24 mouse cellular contexts compared by ENCODE assay signal in the genomic region with DNA sequence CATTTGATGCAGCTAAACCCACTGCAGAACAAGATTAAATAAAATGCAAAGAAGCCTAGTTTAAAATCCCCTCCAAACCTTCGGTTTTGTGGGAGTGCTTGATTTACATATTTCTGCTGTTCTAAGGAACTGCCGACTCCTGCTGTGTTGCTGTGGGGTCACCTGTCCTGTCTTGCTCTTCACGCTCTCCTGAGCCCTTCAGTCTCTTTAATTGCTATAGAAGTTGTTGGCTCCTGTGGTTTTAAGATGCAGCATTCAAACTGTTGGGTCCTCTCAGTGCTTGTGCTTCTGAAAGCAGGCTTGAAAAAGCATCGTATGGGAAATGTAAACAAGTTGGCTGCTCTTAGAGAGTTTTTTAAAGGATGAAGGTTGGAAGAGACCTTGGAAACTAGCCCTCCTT. TPM values are rescaled to one million over a fixed set of nuclear protein-coding genes. Genes with fewer than 3 reads are reported as not detected.
DNase-seq lines count a peak whose midpoint lies in the region; ATAC-seq and TF ChIP-seq lines count a peak whose summit lies in the region.
"Had no signal": no experiment of that assay in that cellular context is flagged by ENCODE, and none has a peak within 500 bp of the region (broad histone marks: within the 10 kb centered on the region; RNA-seq: fewer than 3 reads in every experiment).

No protein-coding gene starts in this region.

- peaks cover 10% of the 10 kb centered on the region for H3K36me3 ChIP-seq in embryonic facial prominence, embryonic 15.5 days
- no peaks in the 10 kb centered on the region for H3K36me3 ChIP-seq in embryonic facial prominence, embryonic 10.5 days (replicated peaks)
- H3K36me3 ChIP-seq in heart, embryonic 13.5 days = peaks cover 12% of the 10 kb centered on the region
- peaks cover 11% of the 10 kb centered on the region for H3K36me3 ChIP-seq in ES-E14 (ENCODE audit: control insufficient read depth, insufficient read depth, low read length, poor library complexity, severe bottlenecking)
- H3K36me3 ChIP-seq in liver, postnatal 0 days (replicated peaks; ENCODE audit: insufficient read depth, low read length) = peaks cover 5% of the 10 kb centered on the region; the same call in 1 of the 2 replicates
- H3K36me3 ChIP-seq: midbrain, embryonic 10.5 days had no signal

- intact Hi-C loops in heart, postnatal 10 days (cut with DNase I) = no loop called here

- H3K27ac ChIP-seq in embryonic facial prominence, embryonic 15.5 days (replicated peaks) = 0 out of 2 replicates have a peak overlapping the region, but pooled peaks have one; percentile 22
- no peak overlapping the region for H3K27ac ChIP-seq in embryonic facial prominence, embryonic 10.5 days (replicated peaks)
- peak overlapping the region; percentile 79; the same call in 1 of the 2 replicates for H3K27ac ChIP-seq in heart, embryonic 13.5 days (replicated peaks)
- peak overlapping the region; percentile 93; the same call in 1 of the 2 replicates for H3K27ac ChIP-seq in ES-E14 (ENCODE audit: insufficient read depth, low read depth, low read length, poor library complexity, severe bottlenecking)
- H3K27ac ChIP-seq in liver, postnatal 0 days (ENCODE audit: low read depth) = peak overlapping the region; percentile 78
- H3K27ac ChIP-seq: hindbrain, embryonic 14.5 days; midbrain, embryonic 10.5 days had no signal

- no peak for TF ChIP-seq EP300 in liver, postnatal 0 days (IDR thresholded peaks at IDR 0.05; ENCODE audit: low read depth)

- no peak overlapping the region for H3K4me3 ChIP-seq in embryonic facial prominence, embryonic 15.5 days (replicated peaks)
- H3K4me3 ChIP-seq in embryonic facial prominence, embryonic 10.5 days = no peak overlapping the region
- no peak overlapping the region for H3K4me3 ChIP-seq in heart, embryonic 13.5 days
- H3K4me3 ChIP-seq in ES-E14 (ENCODE audit: insufficient read depth in 1 of 2, low read depth in 1 of 2, low read length in 2 of 2, poor library complexity in 1 of 2, severe bottlenecking in 1 of 2) = peak overlapping the region; percentile 33 to 49
- H3K4me3 ChIP-seq in liver, postnatal 0 days (ENCODE audit: low read depth, low read length) = no peak overlapping the region
- H3K4me3 ChIP-seq: midbrain, embryonic 10.5 days had no signal

- no peaks in the 10 kb centered on the region for H3K9me3 ChIP-seq in embryonic facial prominence, embryonic 15.5 days (replicated peaks)
- no peaks in the 10 kb centered on the region for H3K9me3 ChIP-seq in embryonic facial prominence, embryonic 10.5 days
- no peaks in the 10 kb centered on the region; the same call in 1 of the 2 replicates for H3K9me3 ChIP-seq in heart, embryonic 13.5 days
- no peaks in the 10 kb centered on the region for H3K9me3 ChIP-seq in ES-E14 (ENCODE audit: control insufficient read depth, insufficient read depth, low read depth, low read length)
- H3K9me3 ChIP-seq in liver, postnatal 0 days (ENCODE audit: low read length) = no peaks in the 10 kb centered on the region
- H3K9me3 ChIP-seq: midbrain, embryonic 10.5 days had no signal

- no peak for TF ChIP-seq CTCF in liver, postnatal 0 days (IDR thresholded peaks at IDR 0.05; ENCODE audit: low read depth)

- no peak for ATAC-seq in embryonic facial prominence, embryonic 15.5 days (ENCODE audit: insufficient number of reproducible peaks, low FRiP score, low TSS enrichment, low read depth)
- no peak for ATAC-seq in heart, embryonic 13.5 days (ENCODE audit: extremely low read depth, insufficient number of reproducible peaks, low FRiP score, low TSS enrichment)
- no peak for ATAC-seq in liver, postnatal 0 days
- no peak for ATAC-seq in megakaryocyte-erythroid progenitor cell, adult 5-6 weeks (replicated peaks; ENCODE audit: low FRiP score, low TSS enrichment, poor library complexity, severe bottlenecking)
- ATAC-seq: CD4-positive, CD25-positive, alpha-beta regulatory T cell, adult 4 months; forebrain, embryonic 16.5 days had no signal

- H3K9ac ChIP-seq in embryonic facial prominence, embryonic 15.5 days = no peak overlapping the region
- no peak overlapping the region for H3K9ac ChIP-seq in heart, embryonic 13.5 days
- H3K9ac ChIP-seq in ES-E14 (ENCODE audit: insufficient read depth, low read depth, low read length, poor library complexity, severe bottlenecking) = no peak overlapping the region; the same call in 1 of the 2 replicates
- 0 out of 2 replicates have a peak overlapping the region, but pooled peaks have one; percentile 19 for H3K9ac ChIP-seq in liver, postnatal 0 days (replicated peaks)
- H3K9ac ChIP-seq: hindbrain, embryonic 14.5 days had no signal

- WGBS in embryonic facial prominence, embryonic 15.5 days = 30% methylated on average over 4 of the region's 4 CpGs
- WGBS in embryonic facial prominence, embryonic 10.5 days = 54% methylated on average over 4 of the region's 4 CpGs
- 58% methylated on average over 4 of the region's 4 CpGs for WGBS in heart, embryonic 13.5 days
- WGBS in liver, postnatal 0 days (ENCODE audit: insufficient replicate concordance) = 60% methylated on average over 4 of the region's 4 CpGs

- no peak overlapping the region for H3K4me2 ChIP-seq in embryonic facial prominence, embryonic 15.5 days (replicated peaks)
- H3K4me2 ChIP-seq in heart, embryonic 13.5 days = peak overlapping the region; percentile 26; the same call in 1 of the 2 replicates
- H3K4me2 ChIP-seq in liver, postnatal 0 days (ENCODE audit: low read depth, low read length) = no peak overlapping the region
- H3K4me2 ChIP-seq: hindbrain, embryonic 14.5 days had no signal

- in situ Hi-C loops in ES-E14 (cut with MboI; ENCODE audit: low sequenced_read_pairs in 2 of 2, unreplicated experiment in 2 of 2) = no loop called here

- H3K4me1 ChIP-seq in embryonic facial prominence, embryonic 15.5 days = peaks cover 22% of the 10 kb centered on the region
- peaks cover 19% of the 10 kb centered on the region for H3K4me1 ChIP-seq in embryonic facial prominence, embryonic 10.5 days
- H3K4me1 ChIP-seq in heart, embryonic 13.5 days = peaks cover 31% of the 10 kb centered on the region
- peaks cover 15 to 22% of the 10 kb centered on the region in 2 experiments for H3K4me1 ChIP-seq in ES-E14 (ENCODE audit: control insufficient read depth in 2 of 2, insufficient read depth in 2 of 2, low read length in 2 of 2, poor library complexity in 1 of 2)
- peaks cover 24% of the 10 kb centered on the region for H3K4me1 ChIP-seq in liver, postnatal 0 days (ENCODE audit: insufficient read depth)

- H3K27me3 ChIP-seq in embryonic facial prominence, embryonic 15.5 days = no peaks in the 10 kb centered on the region
- no peaks in the 10 kb centered on the region for H3K27me3 ChIP-seq in embryonic facial prominence, embryonic 10.5 days (replicated peaks; ENCODE audit: low read depth, poor library complexity, severe bottlenecking)
- H3K27me3 ChIP-seq in heart, embryonic 13.5 days (replicated peaks) = no peaks in the 10 kb centered on the region
- H3K27me3 ChIP-seq in liver, postnatal 0 days (ENCODE audit: insufficient read depth, low read length) = no peaks in the 10 kb centered on the region

- no peak for DNase-seq in embryonic facial prominence, embryonic 10.5 days (ENCODE audit: low spot score)
- DNase-seq in heart, postnatal 10 days = no peak
- DNase-seq in ES-E14 (ENCODE audit: low read depth, low spot score) = no peak
- no peak for DNase-seq in liver, postnatal 0 days
- no peak for DNase-seq in cerebellum, postnatal 14 days
- DNase-seq: cerebellum, adult 8-10 months; kidney, adult 8-10 months; kidney, postnatal 36 days; lung, adult 18-20 months; right cerebral cortex, adult 18-20 months; thymus, postnatal 36 days had no signal

TF ChIP-seq in ES-E14, 5 proteins besides CTCF, POLR2A, EP300 and RAD21:
- TF ChIP-seq ZNF384 (IDR thresholded peaks at IDR 0.05; ENCODE audit: low read depth, low read length) = no peak
- TF ChIP-seq ZC3H11A (IDR thresholded peaks at IDR 0.05; ENCODE audit: borderline replicate concordance, low read depth, low read length) = no peak
- no peak for TF ChIP-seq HCFC1 (IDR thresholded peaks at IDR 0.05; ENCODE audit: borderline replicate concordance, insufficient read depth, low read length)
- TF ChIP-seq MAFK (IDR thresholded peaks at IDR 0.05; ENCODE audit: insufficient read depth, low read depth, low read length) = no peak
- TF ChIP-seq CHD2 (IDR thresholded peaks at IDR 0.05; ENCODE audit: low read depth, low read length) = no peak

RNA-seq across cellular contexts. Expression of a gene that starts 25.8 kb away (rescaled TPM):
- 13.6 and 15.1 TPM in 2 replicates for polyA plus RNA-seq in embryonic facial prominence, embryonic 15.5 days (2015; fragmentation: Nextera tagmentation; extraction: Ambion mirVana)
- polyA plus RNA-seq in embryonic facial prominence, embryonic 10.5 days (2016; fragmentation: Nextera tagmentation; extraction: Ambion mirVana) = 2.1 and 3.4 TPM in 2 replicates
- 3.0 and 3.7 TPM in 2 replicates for polyA plus RNA-seq in heart, embryonic 13.5 days (2015; fragmentation: Nextera tagmentation; extraction: Ambion mirVana)
- total RNA-seq in heart, postnatal 10 days (2021) = 1 to 10 TPM; 3.7 to 4.0 TPM
- total RNA-seq in ES-E14 (2012; rRNA removed) = 29.9 and 39.2 TPM in 2 replicates
- polyA plus RNA-seq in liver, postnatal 0 days (2015; fragmentation: Nextera tagmentation; extraction: Ambion mirVana) = 2.7 and 2.8 TPM in 2 replicates
- 4.0 and 4.9 TPM in 2 replicates for total RNA-seq in megakaryocyte-erythroid progenitor cell, adult 5-6 weeks (2014; fragmentation: Nextera tagmentation)
- 2.0 and 2.4 TPM in 2 replicates for total RNA-seq in megakaryocyte-erythroid progenitor cell, adult 5-6 weeks (2017)

RNA-seq across cellular contexts. Expression of a gene that starts 43.2 kb away (rescaled TPM):
- polyA plus RNA-seq in embryonic facial prominence, embryonic 15.5 days (2015; fragmentation: Nextera tagmentation; extraction: Ambion mirVana) = 170 and 178 TPM in 2 replicates
- 230 and 243 TPM in 2 replicates for polyA plus RNA-seq in embryonic facial prominence, embryonic 10.5 days (2016; fragmentation: Nextera tagmentation; extraction: Ambion mirVana)
- polyA plus RNA-seq in heart, embryonic 13.5 days (2015; fragmentation: Nextera tagmentation; extraction: Ambion mirVana) = 121 and 139 TPM in 2 replicates
- 10 to 100 TPM; 55.5 to 61.6 TPM for total RNA-seq in heart, postnatal 10 days (2021)
- 86.4 and 102 TPM in 2 replicates for total RNA-seq in ES-E14 (2012; rRNA removed)
- 71.7 and 73.7 TPM in 2 replicates for polyA plus RNA-seq in liver, postnatal 0 days (2015; fragmentation: Nextera tagmentation; extraction: Ambion mirVana)
- 134 and 143 TPM in 2 replicates for total RNA-seq in megakaryocyte-erythroid progenitor cell, adult 5-6 weeks (2014; fragmentation: Nextera tagmentation)
- 260 and 277 TPM in 2 replicates for total RNA-seq in megakaryocyte-erythroid progenitor cell, adult 5-6 weeks (2017)

RNA-seq across cellular contexts. Expression of a gene that starts 54.4 kb away (rescaled TPM):
- polyA plus RNA-seq in embryonic facial prominence, embryonic 15.5 days (2015; fragmentation: Nextera tagmentation; extraction: Ambion mirVana) = 4.8 and 5.0 TPM in 2 replicates
- polyA plus RNA-seq in embryonic facial prominence, embryonic 10.5 days (2016; fragmentation: Nextera tagmentation; extraction: Ambion mirVana) = not detected in 2 replicates
- 0.09 and 0.16 TPM in 2 replicates for polyA plus RNA-seq in heart, embryonic 13.5 days (2015; fragmentation: Nextera tagmentation; extraction: Ambion mirVana)
- total RNA-seq in heart, postnatal 10 days (2021) = not detected
- total RNA-seq in ES-E14 (2012; rRNA removed) = 0.26 and 0.49 TPM in 2 replicates
- 0.37 TPM in 1 of 2 replicates, not detected in the other for polyA plus RNA-seq in liver, postnatal 0 days (2015; fragmentation: Nextera tagmentation; extraction: Ambion mirVana)
- total RNA-seq in megakaryocyte-erythroid progenitor cell, adult 5-6 weeks (2014; fragmentation: Nextera tagmentation) = 1.7 TPM in 1 of 2 replicates, not detected in the other
- total RNA-seq in megakaryocyte-erythroid progenitor cell, adult 5-6 weeks (2017) = not detected in 2 replicates
- total RNA-seq: common myeloid progenitor, adult 5-6 weeks; left cerebral cortex, adult 18-20 months; left cerebral cortex, postnatal 36 days; midbrain, postnatal 0 days had no signal
- polyA plus RNA-seq: embryonic facial prominence, embryonic 11.5 days; forebrain, embryonic 16.5 days; hindbrain, embryonic 14.5 days; intestine, embryonic 14.5 days; midbrain, embryonic 10.5 days; midbrain, postnatal 0 days had no signal

Comparison
In these comparisons a context has a peak if more than half of its experiments do, and no peak if none do; other contexts are left out.
1. H3K4me3 ChIP-seq: peak in ES-E14 (2 of 2); none in embryonic facial prominence, embryonic 15.5 days (single experiment), embryonic facial prominence, embryonic 10.5 days (single experiment), heart, embryonic 13.5 days (single experiment) and liver, postnatal 0 days (single experiment).